Mouse (Mus musculus) kidney, postnatal 0 days (tissue): ENCODE measurements at regions not wholly inside any gene's neighbourhood (a gene's known extent, or its start where the extent isn't known, plus 50 kb on each side); places are given as distances from the start of the nearest gene placed in this dataset.

Experiments
- ATAC-seq: fragments of 200-750 bp; cut with Nextera tagmentation; replicated peaks from 2 replicates; pipeline ENCODE4 v1.8.0; 2017; ENCODE audit warnings: low read depth, moderate number of reproducible peaks, moderate TSS enrichment, moderate library complexity; ENCODE audit not compliant: low FRiP score
- DNase-seq: peaks from one replicate; pipeline ENCODE4 v3.0.0-alpha.2; 2016; ENCODE audit warnings: low spot score
- H3K27ac ChIP-seq: fragments of 300-500 bp; sonication (generic); 2 replicates; pipeline ENCODE4 v1.5.1; 2014; ENCODE audit warnings: mild to moderate bottlenecking
- H3K27me3 ChIP-seq: fragments of 300-500 bp; sonication (generic); 2 replicates; pipeline ENCODE4 v1.6.1; 2014; ENCODE audit warnings: low read length, mixed read lengths; ENCODE audit not compliant: insufficient read depth
- H3K36me3 ChIP-seq: fragments of 300-500 bp; sonication (generic); 2 replicates; pipeline ENCODE4 v1.6.1; 2014; ENCODE audit warnings: low read length, mixed read lengths; ENCODE audit not compliant: insufficient read depth
- H3K4me1 ChIP-seq: fragments of 300-500 bp; sonication (generic); replicated peaks from 2 replicates; pipeline ENCODE4 v1.6.1; 2014; ENCODE audit warnings: antibody characterized with exemption, low read length, mixed read lengths; ENCODE audit not compliant: insufficient read depth
- H3K4me2 ChIP-seq: fragments of 300-500 bp; sonication (generic); 2 replicates; pipeline ENCODE4 v1.6.1; 2014; ENCODE audit warnings: mild to moderate bottlenecking, low read length, moderate library complexity, mixed read lengths
- H3K4me3 ChIP-seq: fragments of 300-500 bp; sonication (generic); replicated peaks from 2 replicates; pipeline ENCODE4 v1.5.1; 2014; ENCODE audit warnings: low read depth, low read length
- H3K9ac ChIP-seq: fragments of 300-500 bp; sonication (generic); 2 replicates; pipeline ENCODE4 v1.6.1; 2014; ENCODE audit warnings: low read depth, low read length
- H3K9me3 ChIP-seq: fragments of 300-500 bp; sonication (generic); replicated peaks from 2 replicates; pipeline ENCODE4 v1.6.1; 2016; ENCODE audit warnings: low read length, inconsistent platforms, mixed read lengths
- CTCF ChIP-seq: IDR thresholded peaks from 2 replicates; pipeline ENCODE4 v1.5.1; 2016; ENCODE audit warnings: antibody characterized with exemption, low read depth, mild to moderate bottlenecking, moderate library complexity
- whole genome bisulfite sequencing: fragments of 180-500 bp; shearing (Covaris S2); extraction: QIAGEN DNeasy Blood & Tissue Kit; methylation state at CpG from one replicate; pipeline ENCODE4 v1.1.7; 2014; 5-methylcytosine and 5-hydroxymethylcytosine counted together

DNA sequence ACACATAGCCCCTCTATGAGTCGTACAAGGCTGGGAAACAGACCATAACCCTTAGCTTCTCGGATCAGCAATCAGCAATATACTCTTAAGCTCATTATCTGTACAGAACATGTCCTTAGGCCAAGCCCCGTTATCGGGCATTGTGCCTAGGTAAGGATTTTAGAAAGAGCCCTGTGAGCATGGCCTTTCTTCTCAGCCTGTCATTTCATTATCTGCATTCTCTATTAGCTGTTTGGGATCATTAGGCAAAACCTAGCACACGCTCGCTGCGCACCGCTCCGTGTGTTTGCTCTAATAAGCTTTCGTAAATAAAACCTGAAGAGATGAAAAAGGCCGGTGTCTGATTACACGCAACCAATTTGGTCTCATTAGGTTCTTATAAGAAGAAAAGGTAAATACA is 2507.1 kb upstream of the 5930422O12Rik start:
- WGBS, result 60% methylated on average over 12 of the region's 12 CpGs
- no peak overlapping the region for H3K4me3 ChIP-seq
- TF ChIP-seq CTCF, result no peak
- no peak for ATAC-seq
- no peaks in the 10 kb centered on the region for H3K27me3 ChIP-seq
- H3K9me3 ChIP-seq, result no peaks in the 10 kb centered on the region
- no peaks in the 10 kb centered on the region for H3K4me1 ChIP-seq
- DNase-seq, result no peak
- no peak overlapping the region for H3K4me2 ChIP-seq
- H3K9ac ChIP-seq, result no peak overlapping the region
- no peaks in the 10 kb centered on the region for H3K36me3 ChIP-seq
- no peak overlapping the region for H3K27ac ChIP-seq

DNA sequence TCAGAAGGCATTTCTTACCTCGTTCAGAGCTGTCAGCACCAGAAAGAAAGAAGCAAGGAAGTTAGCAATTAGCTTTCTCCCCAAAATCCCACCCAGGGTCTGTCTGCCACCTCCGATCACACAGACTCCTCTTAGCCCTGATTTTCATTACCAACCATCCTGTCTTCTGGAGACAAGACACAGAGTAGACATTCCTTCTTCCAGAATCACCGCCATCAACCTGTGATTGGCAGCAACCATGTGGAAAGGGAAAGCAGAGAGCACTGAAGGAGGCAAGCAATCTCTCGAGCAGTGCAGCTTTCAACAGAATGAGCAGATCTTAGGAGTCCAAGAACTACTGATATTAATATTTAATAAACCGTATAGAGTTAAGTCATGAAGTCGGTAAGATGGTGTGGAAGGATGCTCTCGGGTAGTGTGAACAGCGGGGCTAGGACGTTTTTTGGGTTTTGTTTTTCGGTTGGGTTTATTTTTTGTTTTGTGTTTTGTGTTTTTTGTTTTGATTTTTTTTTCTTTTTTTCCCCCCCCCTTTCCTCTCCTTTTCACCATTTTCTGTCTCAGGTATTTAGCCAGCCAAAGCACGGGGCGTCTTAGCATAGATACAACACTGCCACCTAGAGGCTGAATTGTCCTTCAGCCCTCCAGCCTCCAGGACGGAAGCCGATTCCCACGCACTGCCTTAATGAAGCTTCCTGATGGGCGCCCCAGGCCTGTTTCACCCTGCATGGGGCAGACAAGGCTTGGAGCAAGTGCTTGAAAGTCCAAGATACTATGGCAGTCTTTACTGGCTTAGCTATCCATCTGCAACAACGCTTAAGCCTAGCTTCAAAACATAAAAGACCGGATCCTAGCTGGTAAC is 2505.0 kb upstream of the 5930422O12Rik start:
- WGBS, result 38% methylated on average over 18 of the region's 18 CpGs
- ATAC-seq (peak; percentile 79), DNase-seq (peak; percentile 90)
- H3K4me3 ChIP-seq, result no peak overlapping the region
- H3K4me2 ChIP-seq, result no peak overlapping the region
- no peaks in the 10 kb centered on the region for H3K4me1 ChIP-seq
- H3K27ac ChIP-seq, result no peak overlapping the region
- no peaks in the 10 kb centered on the region for H3K27me3 ChIP-seq
- no peaks in the 10 kb centered on the region for H3K9me3 ChIP-seq
- H3K9ac ChIP-seq, result no peak overlapping the region
- no peaks in the 10 kb centered on the region for H3K36me3 ChIP-seq
- TF ChIP-seq CTCF, result peak; percentile 86

DNA sequence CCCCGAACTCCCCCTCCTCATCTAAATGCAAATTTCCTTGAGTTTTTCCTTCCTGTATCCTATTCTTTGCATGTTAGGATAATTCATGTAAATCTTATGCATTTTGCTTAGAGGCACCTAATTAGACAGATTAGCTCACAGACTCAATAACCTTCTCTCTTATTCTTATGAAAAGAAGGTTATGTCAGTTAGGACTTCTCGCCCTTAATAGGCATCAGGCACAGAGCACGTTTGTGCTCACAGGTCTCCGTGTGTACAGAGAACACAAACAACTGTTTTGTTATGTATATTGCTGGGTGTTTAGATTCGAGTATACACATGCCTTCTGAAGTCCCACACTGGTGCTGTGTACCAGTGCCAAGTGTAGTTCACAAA is 2504.4 kb upstream of the 5930422O12Rik start:
- no peak overlapping the region for H3K4me3 ChIP-seq
- H3K27ac ChIP-seq, result no peak overlapping the region
- H3K4me2 ChIP-seq, result no peak overlapping the region
- no peak for TF ChIP-seq CTCF
- ATAC-seq (no peak), DNase-seq (no peak)
- 43% methylated on average over 5 of the region's 5 CpGs for WGBS
- H3K9ac ChIP-seq, result no peak overlapping the region
- no peaks in the 10 kb centered on the region for H3K27me3 ChIP-seq
- H3K36me3 ChIP-seq, result no peaks in the 10 kb centered on the region
- H3K4me1 ChIP-seq, result no peaks in the 10 kb centered on the region
- H3K9me3 ChIP-seq, result no peaks in the 10 kb centered on the region

DNA sequence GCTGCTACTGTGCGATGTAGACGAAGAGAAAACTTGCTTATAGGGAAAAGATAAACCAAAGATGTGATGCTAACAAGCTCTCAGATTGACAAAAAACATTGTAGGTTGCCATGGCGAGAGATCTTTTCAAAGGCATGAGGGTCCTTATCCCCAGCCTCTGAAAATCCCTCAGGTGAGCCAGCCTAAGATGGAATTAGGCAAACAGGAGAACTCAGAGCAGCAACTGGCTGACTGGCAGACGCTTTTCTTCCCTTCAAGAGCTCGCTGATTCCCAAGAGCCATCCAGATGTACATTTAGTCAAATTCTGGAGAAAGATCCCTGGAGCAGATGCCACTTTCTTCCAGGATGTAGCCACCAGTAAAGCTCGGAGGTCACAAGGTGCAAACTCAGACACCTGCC is 2503.9 kb upstream of the 5930422O12Rik start:
- Histone ChIP-seq H3K9ac (no peak overlapping the region), H3K9me3 (no peaks in the 10 kb centered on the region), H3K36me3 (no peaks in the 10 kb centered on the region), H3K4me2 (no peak overlapping the region), H3K4me1 (no peaks in the 10 kb centered on the region), H3K4me3 (no peak overlapping the region), H3K27me3 (no peaks in the 10 kb centered on the region), H3K27ac (no peak overlapping the region)
- ATAC-seq (no peak), DNase-seq (no peak)
- WGBS, result 74% methylated on average over 6 of the region's 6 CpGs
- TF ChIP-seq CTCF, result no peak

DNA sequence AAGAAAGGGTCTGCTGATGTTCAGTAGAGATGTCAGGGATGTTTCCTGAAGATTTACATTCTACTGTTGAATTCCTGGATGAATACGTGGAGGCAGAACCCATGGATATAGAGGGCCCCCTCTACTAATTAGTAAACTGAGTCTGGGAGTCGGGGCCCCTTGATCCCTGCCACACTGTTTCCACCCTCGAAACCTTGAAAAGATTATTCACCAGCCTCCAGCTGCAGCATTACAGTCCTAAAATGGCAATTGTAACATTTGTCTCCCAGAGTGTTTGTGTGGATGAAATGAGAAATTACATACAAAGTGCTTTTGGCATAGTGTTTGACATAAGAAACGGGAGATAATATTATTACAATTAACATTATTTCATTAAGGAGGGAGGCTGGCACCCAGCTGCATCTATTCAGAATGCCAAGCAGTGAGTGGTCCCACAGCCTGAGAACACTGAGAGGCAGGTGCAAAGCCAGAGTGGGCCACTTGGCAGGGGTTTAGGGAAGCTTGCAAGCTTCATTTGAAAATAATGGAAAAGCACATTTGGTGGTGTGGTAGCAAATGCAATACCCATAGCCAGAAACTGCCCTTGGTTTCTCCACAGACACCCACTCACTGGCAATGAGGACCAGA is 2490.9 kb upstream of the 5930422O12Rik start:
- TF ChIP-seq CTCF, result no peak
- Histone ChIP-seq H3K4me3 (no peak overlapping the region), H3K4me1 (no peaks in the 10 kb centered on the region), H3K4me2 (no peak overlapping the region), H3K9ac (no peak overlapping the region), H3K27ac (no peak overlapping the region), H3K27me3 (no peaks in the 10 kb centered on the region), H3K9me3 (no peaks in the 10 kb centered on the region), H3K36me3 (no peaks in the 10 kb centered on the region)
- no peak for ATAC-seq
- 77% methylated on average over 4 of the region's 4 CpGs for WGBS
- no peak for DNase-seq

DNA sequence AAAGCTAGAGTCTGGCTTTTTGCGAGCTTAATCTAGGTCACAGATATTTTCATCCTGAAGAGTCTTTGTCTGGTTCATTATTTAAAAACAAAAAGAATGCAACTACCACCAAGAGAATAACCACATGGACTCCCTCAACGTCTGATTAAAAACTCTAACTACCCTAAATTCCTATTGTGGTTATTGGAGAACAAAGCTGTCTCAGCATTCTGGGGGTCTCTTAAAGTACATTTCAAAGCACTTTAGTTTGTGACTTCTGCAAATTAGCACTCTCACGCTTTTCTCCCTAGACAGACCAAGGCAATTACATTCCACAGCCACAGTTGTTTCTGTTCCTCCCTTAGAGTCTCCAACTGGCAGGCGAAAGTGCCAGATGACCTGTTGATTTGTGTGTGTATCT is 2487.6 kb upstream of the 5930422O12Rik start:
- WGBS, result 19% methylated on average over 4 of the region's 4 CpGs
- H3K4me1 ChIP-seq, result no peaks in the 10 kb centered on the region

More for the DNA sequence above, 2487.6 kb upstream of the 5930422O12Rik start:
- Histone ChIP-seq H3K9me3 (no peaks in the 10 kb centered on the region), H3K27ac (peak overlapping the region; percentile 47; the same call in 1 of the 2 replicates), H3K4me2 (no peak overlapping the region), H3K36me3 (no peaks in the 10 kb centered on the region), H3K9ac (no peak overlapping the region), H3K27me3 (no peaks in the 10 kb centered on the region), H3K4me3 (no peak overlapping the region)
- TF ChIP-seq CTCF, result no peak
- ATAC-seq, result no peak
- peak; percentile 75 for DNase-seq
